Mouse (Mus musculus): ENCODE measurements around the gene Ei24.

Gene Ei24

DNA sequence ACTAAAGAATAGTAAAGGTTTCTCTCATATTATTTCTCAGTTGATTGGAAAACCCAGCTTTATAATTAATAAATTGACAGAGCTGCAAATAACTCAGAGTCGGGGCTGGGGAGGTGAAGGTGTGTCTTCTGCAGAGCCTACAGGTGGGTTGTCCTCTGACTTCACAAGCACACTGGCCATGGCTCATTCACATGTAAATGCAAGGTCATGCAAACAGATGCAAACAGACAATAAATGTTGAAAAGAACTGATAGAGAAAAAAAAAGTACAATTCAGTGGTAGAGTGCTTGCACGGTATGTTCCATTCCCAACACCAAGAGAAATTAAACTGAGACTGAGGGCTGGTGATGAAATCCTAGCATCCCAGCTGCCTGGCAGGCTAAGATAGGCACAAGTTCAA, 2.7 kb downstream of the Ei24 start:
- DNase-seq (ENCODE audit: low read depth, low spot score), result no peak

- no peak for DNase-seq (ENCODE audit: low read depth, low spot score)
Measured at GRCm38 (mm10) chr9:36792191-36792590, 5.0 kb downstream of the Ei24 start.

- DNase-seq (ENCODE audit: low read depth, low spot score), result no peak
Measured at GRCm38 (mm10) chr9:36783921-36784320, 13.3 kb downstream of the Ei24 start.

- no peak for DNase-seq (ENCODE audit: low read depth, low spot score)
Measured at GRCm38 (mm10) chr9:36769048-36769413, 28.2 kb downstream of the Ei24 start.

GRCm38 (mm10) chr9:36768156-36769047, 28.8 kb downstream of the Ei24 start:
- no peak for DNase-seq (ENCODE audit: low read depth, low spot score)

DNA sequence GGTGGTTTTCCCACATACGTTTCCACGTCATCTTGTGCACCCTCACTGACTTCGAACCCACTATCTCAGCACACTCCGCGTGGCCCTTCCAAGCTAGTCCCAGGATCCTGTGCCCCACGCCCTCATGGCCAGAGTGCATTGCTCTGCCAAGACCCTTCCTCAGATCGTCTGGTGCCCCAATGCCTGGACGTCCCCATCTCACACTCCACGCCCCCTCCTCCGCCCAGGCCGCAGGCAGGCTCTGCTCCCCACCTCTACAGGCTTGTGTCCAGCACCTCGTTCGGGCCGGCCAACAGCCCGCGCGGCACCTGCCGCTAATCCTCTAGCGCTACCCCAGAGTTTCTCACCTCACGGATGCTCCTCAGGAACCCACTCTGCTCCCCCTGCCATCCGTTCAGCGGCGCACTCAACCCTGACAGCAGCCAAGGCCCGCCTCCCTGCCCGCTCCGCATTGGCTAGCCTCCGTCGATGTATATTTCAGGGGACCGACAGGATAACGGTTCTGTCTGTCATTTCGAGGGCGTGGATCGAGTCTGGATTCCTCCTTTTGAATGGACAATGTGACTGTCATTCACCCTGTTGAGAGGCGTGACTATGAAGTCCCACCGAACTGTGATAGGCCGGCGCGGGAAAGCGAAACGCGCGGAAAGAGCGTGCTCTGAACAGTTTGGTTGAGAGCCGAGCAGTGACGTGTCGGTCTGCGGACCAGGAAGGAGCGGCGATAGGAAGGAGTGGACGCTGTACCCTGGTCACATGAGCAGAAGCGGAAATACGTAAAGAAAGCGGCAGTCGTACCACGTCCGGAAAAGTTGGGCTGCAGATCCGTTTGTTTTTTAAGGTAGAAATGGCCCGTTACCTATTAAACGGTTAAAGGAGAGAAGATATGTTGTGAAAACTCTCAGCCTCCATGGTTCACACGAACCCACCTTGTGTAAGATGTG, 29.7 kb downstream of the Ei24 start, which contains the start of gene Stt3a:
TSS of gene Stt3a (minus strand) at position 477 of the 941 bp plus-strand sequence.
- DNase-seq (ENCODE audit: low read depth, low spot score), result peak; percentile 99

DNA sequence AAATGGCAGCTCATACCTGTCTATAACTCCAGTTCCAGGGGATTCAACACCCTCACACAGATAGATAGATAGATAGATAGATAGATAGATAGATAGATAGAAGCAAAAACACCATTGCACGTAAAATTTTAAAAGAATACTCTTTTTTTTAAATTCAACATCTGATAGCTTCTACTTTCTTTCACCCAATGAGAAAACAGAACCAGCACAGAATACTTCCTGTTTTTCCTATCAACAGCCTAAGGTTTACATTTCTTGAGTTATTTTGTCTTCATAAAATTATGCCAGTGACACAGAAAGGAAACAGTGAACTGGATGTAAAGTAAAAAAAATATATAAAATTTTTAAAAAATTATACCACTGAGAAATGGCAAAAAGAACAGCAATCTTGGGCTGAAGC, 32.8 kb downstream of the Ei24 start:
- no peak for DNase-seq (ENCODE audit: low read depth, low spot score)
